Mouse (Mus musculus) hindbrain, embryonic 12.5 days (tissue): ENCODE results near the gene Rgs7. TPM values are rescaled to one million over a fixed set of nuclear protein-coding genes. Genes with fewer than 3 reads are reported as not detected.

Experiments
- ATAC-seq: fragments of 200-750 bp; cut with Nextera tagmentation; 2 replicates; pipeline ENCODE4 v1.8.0; 2017; ENCODE audit warnings: moderate TSS enrichment; ENCODE audit not compliant: low FRiP score
- H3K27ac ChIP-seq: fragments of 300-500 bp; sonication (generic); 2 replicates; pipeline ENCODE4 v1.5.1; 2016; ENCODE audit warnings: mild to moderate bottlenecking
- H3K27me3 ChIP-seq: fragments of 300-500 bp; sonication (generic); 2 replicates; pipeline ENCODE4 v1.6.1; 2016; ENCODE audit warnings: mild to moderate bottlenecking
- H3K36me3 ChIP-seq: fragments of 300-500 bp; sonication (generic); 2 replicates; pipeline ENCODE4 v1.6.1; 2016; ENCODE audit warnings: mild to moderate bottlenecking
- H3K4me1 ChIP-seq: fragments of 300-500 bp; sonication (generic); 2 replicates; pipeline ENCODE4 v1.6.1; 2016
- H3K4me2 ChIP-seq: fragments of 300-500 bp; sonication (generic); replicated peaks from 2 replicates; pipeline ENCODE4 v1.6.1; 2016; ENCODE audit warnings: mild to moderate bottlenecking
- H3K4me3 ChIP-seq: fragments of 300-500 bp; sonication (generic); 2 replicates; pipeline ENCODE4 v1.5.1; 2016; ENCODE audit warnings: mild to moderate bottlenecking
- H3K9ac ChIP-seq: fragments of 300-500 bp; sonication (generic); 2 replicates; pipeline ENCODE4 v1.6.1; 2016; ENCODE audit warnings: mild to moderate bottlenecking, moderate library complexity
- H3K9me3 ChIP-seq: fragments of 300-500 bp; sonication (generic); replicated peaks from 2 replicates; pipeline ENCODE4 v1.6.1; 2016; ENCODE audit warnings: mild to moderate bottlenecking
- WGBS: fragments of 180-500 bp; shearing (Covaris S2); methylation state at CpG from one replicate; pipeline ENCODE4 v1.1.7; 2016; 5-methylcytosine and 5-hydroxymethylcytosine counted together
- polyA plus RNA-seq: library from polyadenylated mRNA; unstranded; fragments of >200 nt; fragmentation: Nextera tagmentation; extraction: Ambion mirVana; gene quantifications from 2 replicates; pipeline ENCODE4 v1.2.1, GENCODE M21; 2016

The Rgs7 gene
- polyA plus RNA-seq, 1 experiment from 2014 or later: 10.6 TPM

GRCm38 (mm10) chr1:175262341-175262740 lies 230.0 kb downstream of the Rgs7 start:
- no peak for ATAC-seq
- Histone ChIP-seq H3K27me3 (no peaks in the 10 kb centered on the region), H3K4me3 (no peak overlapping the region), H3K27ac (no peak overlapping the region), H3K9ac (no peak overlapping the region), H3K4me2 (no peak overlapping the region), H3K36me3 (no peaks in the 10 kb centered on the region), H3K4me1 (no peaks in the 10 kb centered on the region), H3K9me3 (no peaks in the 10 kb centered on the region)

- Histone ChIP-seq H3K36me3 (no peaks in the 10 kb centered on the region), H3K27ac (no peak overlapping the region), H3K9me3 (no peaks in the 10 kb centered on the region), H3K9ac (no peak overlapping the region), H3K27me3 (no peaks in the 10 kb centered on the region), H3K4me3 (no peak overlapping the region), H3K4me2 (no peak overlapping the region), H3K4me1 (no peaks in the 10 kb centered on the region)
- WGBS: 60% methylated on average over 1 of the region's 1 CpGs
- ATAC-seq: no peak
Measured at GRCm38 (mm10) chr1:175259374-175259773, 232.9 kb downstream of the Rgs7 start.

GRCm38 (mm10) chr1:175255224-175255623 lies 237.1 kb downstream of the Rgs7 start:
- Histone ChIP-seq H3K4me3 (no peak overlapping the region), H3K27ac (no peak overlapping the region), H3K4me2 (no peak overlapping the region), H3K27me3 (no peaks in the 10 kb centered on the region), H3K36me3 (no peaks in the 10 kb centered on the region), H3K9me3 (no peaks in the 10 kb centered on the region), H3K9ac (no peak overlapping the region), H3K4me1 (no peaks in the 10 kb centered on the region)
- 85% methylated on average over 3 of the region's 3 CpGs for WGBS
- ATAC-seq: no peak

GRCm38 (mm10) chr1:175254724-175255123 lies 237.6 kb downstream of the Rgs7 start:
- ATAC-seq: no peak
- Histone ChIP-seq H3K9me3 (no peaks in the 10 kb centered on the region), H3K27ac (no peak overlapping the region), H3K4me1 (no peaks in the 10 kb centered on the region), H3K9ac (no peak overlapping the region), H3K4me2 (no peak overlapping the region), H3K27me3 (no peaks in the 10 kb centered on the region), H3K36me3 (no peaks in the 10 kb centered on the region), H3K4me3 (no peak overlapping the region)
- 73% methylated on average over 3 of the region's 3 CpGs for WGBS

DNA sequence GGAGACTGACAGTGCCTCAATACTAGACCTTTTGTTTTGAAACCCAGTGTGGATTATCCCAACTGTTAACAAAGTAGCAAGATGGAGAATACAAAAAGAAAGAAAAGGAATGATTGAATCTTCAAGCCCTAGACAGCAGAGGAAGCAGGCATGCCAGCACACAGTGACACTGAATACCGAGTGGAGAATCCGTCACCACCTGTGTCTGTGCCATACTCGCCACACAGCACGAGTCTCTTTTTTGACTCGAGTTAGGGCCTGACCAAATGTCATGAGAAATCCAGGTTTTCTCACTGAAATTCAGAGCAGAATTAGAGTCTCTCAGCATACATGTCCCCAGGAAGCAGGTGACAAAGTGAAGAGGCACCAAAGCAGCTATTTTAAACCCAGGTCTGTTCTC lies 250.2 kb downstream of the Rgs7 start:
- Histone ChIP-seq H3K36me3 (no peaks in the 10 kb centered on the region), H3K9me3 (no peaks in the 10 kb centered on the region), H3K4me1 (no peaks in the 10 kb centered on the region), H3K27me3 (no peaks in the 10 kb centered on the region), H3K4me2 (no peak overlapping the region), H3K27ac (no peak overlapping the region), H3K9ac (no peak overlapping the region), H3K4me3 (no peak overlapping the region)
- ATAC-seq: no peak
- WGBS: 71% methylated on average over 5 of the region's 5 CpGs

GRCm38 (mm10) chr1:175240137-175240536 lies 252.2 kb downstream of the Rgs7 start:
- Histone ChIP-seq H3K27me3 (no peaks in the 10 kb centered on the region), H3K27ac (no peak overlapping the region), H3K4me3 (no peak overlapping the region), H3K9me3 (no peaks in the 10 kb centered on the region), H3K4me1 (no peaks in the 10 kb centered on the region), H3K36me3 (no peaks in the 10 kb centered on the region), H3K9ac (no peak overlapping the region), H3K4me2 (no peak overlapping the region)
- 79% methylated on average over 2 of the region's 2 CpGs for WGBS
- no peak for ATAC-seq

DNA sequence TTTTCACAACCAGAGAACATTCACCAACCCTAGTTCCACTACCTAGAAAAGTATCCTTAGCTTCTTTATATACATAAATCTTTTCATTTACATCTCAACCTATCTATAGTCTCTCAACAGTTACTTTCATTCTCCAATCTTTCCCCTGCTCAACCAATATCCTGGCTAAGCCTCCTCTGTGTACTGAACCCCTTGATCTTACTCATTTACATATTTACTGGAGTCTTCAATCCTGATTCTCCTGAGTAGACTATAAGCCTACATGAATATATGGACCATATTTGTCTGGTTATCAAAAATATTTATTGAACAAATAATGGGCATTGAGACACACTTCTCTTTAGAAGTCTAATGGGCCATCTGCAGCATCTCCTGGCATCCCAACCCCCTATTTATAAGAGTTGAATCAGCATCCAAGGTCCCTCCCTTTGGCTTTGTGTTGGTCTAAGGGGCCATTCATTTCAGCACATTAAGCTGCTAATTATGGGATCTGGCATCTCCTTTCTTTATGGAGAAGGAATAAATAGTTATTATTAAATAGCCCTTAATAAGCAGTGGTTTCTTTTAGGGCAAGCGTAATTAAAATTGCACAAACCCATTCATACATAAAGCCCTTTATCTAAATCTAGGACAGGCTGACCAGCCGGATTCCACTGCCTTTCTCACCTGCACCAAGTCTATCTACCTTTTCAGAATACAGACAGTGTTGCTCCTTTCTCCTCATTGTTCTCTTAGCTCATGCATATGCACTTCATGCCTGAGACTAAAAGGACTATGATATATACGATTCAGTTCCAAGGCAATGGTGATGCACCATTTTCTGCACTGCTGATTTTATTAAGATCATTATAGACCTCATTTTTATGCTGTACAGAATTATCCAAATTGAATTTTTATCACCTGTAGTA lies 270.5 kb downstream of the Rgs7 start:
- Histone ChIP-seq H3K9ac (no peak overlapping the region), H3K36me3 (no peaks in the 10 kb centered on the region), H3K4me3 (no peak overlapping the region), H3K27me3 (no peaks in the 10 kb centered on the region), H3K27ac (no peak overlapping the region), H3K4me2 (no peak overlapping the region), H3K4me1 (no peaks in the 10 kb centered on the region), H3K9me3 (no peaks in the 10 kb centered on the region)
- no peak for ATAC-seq
- 77% methylated on average over 3 of the region's 3 CpGs for WGBS

GRCm38 (mm10) chr1:175219563-175219962 lies 272.7 kb downstream of the Rgs7 start:
- Histone ChIP-seq H3K27me3 (no peaks in the 10 kb centered on the region), H3K9ac (no peak overlapping the region), H3K4me1 (no peaks in the 10 kb centered on the region), H3K36me3 (no peaks in the 10 kb centered on the region), H3K9me3 (no peaks in the 10 kb centered on the region), H3K27ac (no peak overlapping the region), H3K4me2 (no peak overlapping the region), H3K4me3 (no peak overlapping the region)
- ATAC-seq: no peak
- 77% methylated on average over 2 of the region's 2 CpGs for WGBS

DNA sequence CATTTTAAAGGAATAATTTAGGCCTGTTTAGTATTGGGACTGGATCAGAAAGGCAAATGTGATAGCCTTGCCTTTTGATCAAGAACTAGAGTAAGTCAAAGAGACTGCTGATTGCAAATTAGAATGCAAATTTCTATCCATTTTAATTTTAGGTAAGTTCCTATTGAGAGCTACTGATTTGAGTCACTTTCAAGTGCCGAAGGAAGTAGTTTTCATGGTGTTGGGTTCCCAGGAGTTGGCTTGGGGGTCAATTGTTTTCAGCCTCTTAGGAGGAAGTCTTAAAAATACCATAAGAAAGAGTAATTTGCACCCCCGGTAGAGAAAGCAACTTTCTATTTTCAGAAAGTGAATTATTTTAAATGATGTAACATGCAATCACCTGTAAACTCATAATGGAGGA lies 285.3 kb downstream of the Rgs7 start:
- H3K4me3 ChIP-seq: no peak overlapping the region
- H3K36me3 ChIP-seq: no peaks in the 10 kb centered on the region
- ATAC-seq: no peak
- no peak overlapping the region for H3K9ac ChIP-seq
- no peaks in the 10 kb centered on the region for H3K27me3 ChIP-seq
- no peak overlapping the region for H3K4me2 ChIP-seq
- no peak overlapping the region for H3K27ac ChIP-seq
- no peaks in the 10 kb centered on the region for H3K9me3 ChIP-seq
- WGBS: 75% methylated on average over 2 of the region's 2 CpGs
- no peaks in the 10 kb centered on the region for H3K4me1 ChIP-seq

- no peak overlapping the region for H3K27ac ChIP-seq
- H3K4me1 ChIP-seq: no peaks in the 10 kb centered on the region
- H3K9ac ChIP-seq: no peak overlapping the region
- H3K27me3 ChIP-seq: no peaks in the 10 kb centered on the region
- no peak overlapping the region for H3K4me3 ChIP-seq
- 67% methylated on average over 1 of the region's 1 CpGs for WGBS
- H3K36me3 ChIP-seq: no peaks in the 10 kb centered on the region
- H3K4me2 ChIP-seq: no peak overlapping the region
- H3K9me3 ChIP-seq: no peaks in the 10 kb centered on the region
- ATAC-seq: no peak
Measured at GRCm38 (mm10) chr1:175205633-175206032, 286.7 kb downstream of the Rgs7 start.

DNA sequence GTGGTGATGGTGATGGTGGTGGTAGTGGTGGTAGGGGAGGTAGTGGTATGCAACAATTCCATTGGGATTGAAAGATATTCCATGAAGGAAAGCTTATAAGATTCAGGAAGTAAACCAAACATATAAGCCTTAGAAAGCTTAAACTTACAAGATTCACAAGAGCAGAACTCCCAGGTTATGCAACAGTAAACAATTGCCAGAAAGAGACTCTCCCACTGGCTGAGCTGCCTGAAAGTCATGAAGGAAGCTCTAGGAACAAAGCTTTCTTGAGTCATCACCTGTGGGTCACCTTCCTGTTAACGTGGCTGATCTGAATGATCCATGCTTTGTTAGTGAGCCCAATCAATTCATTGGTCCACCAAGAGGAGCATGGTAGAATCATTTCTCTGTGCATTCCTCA lies 288.8 kb downstream of the Rgs7 start:
- no peaks in the 10 kb centered on the region for H3K27me3 ChIP-seq
- H3K9ac ChIP-seq: no peak overlapping the region
- no peak overlapping the region for H3K4me2 ChIP-seq
- no peak overlapping the region for H3K4me3 ChIP-seq
- H3K4me1 ChIP-seq: no peaks in the 10 kb centered on the region
- H3K27ac ChIP-seq: no peak overlapping the region
- 73% methylated on average over 1 of the region's 1 CpGs for WGBS
- no peak for ATAC-seq
- H3K36me3 ChIP-seq: no peaks in the 10 kb centered on the region
- no peaks in the 10 kb centered on the region for H3K9me3 ChIP-seq

DNA sequence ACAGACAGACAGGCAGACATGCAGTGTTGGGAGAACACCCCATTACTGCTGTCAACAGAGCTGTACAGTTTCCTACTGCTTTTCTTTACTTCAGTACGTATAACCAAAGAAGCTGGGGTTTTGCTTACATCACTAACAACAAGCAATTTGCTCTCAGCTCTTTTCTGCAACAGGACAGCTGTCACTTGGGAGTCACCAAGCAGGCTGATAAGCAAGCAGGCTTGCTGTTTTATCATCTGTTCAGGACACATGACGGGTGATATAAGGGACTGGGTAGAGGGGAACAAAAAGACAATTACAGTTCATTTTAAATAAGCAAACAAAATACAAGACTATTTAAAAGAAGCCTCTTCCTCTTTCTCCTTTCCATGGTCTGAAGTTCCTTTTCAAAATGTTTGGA lies 289.4 kb downstream of the Rgs7 start:
- no peak overlapping the region for H3K4me2 ChIP-seq
- H3K27me3 ChIP-seq: no peaks in the 10 kb centered on the region
- H3K36me3 ChIP-seq: no peaks in the 10 kb centered on the region
- no peak overlapping the region for H3K27ac ChIP-seq
- no peak for ATAC-seq
- no peak overlapping the region for H3K4me3 ChIP-seq
- WGBS: 63% methylated on average over 2 of the region's 2 CpGs
- H3K9me3 ChIP-seq: no peaks in the 10 kb centered on the region
- no peaks in the 10 kb centered on the region for H3K4me1 ChIP-seq
- H3K9ac ChIP-seq: no peak overlapping the region

DNA sequence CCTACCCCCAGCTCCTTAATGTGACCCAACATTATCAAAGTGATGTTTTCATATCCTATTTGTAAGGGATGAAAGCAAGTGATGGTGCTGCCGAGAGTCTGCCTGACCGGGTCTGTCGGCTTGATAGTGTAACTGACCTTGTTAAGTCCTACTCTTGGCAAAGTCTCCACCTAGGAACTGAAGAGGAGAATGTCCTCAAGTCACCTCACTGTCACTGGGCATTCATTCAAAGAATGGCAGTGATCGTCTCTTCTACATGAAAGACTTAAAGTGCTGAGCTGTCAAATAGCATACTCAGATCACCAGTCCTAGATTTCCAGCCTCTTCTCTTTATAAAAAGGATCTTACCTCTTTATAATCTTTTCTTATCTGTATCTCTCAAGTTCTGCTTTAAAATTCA lies 293.4 kb downstream of the Rgs7 start:
- H3K4me2 ChIP-seq: no peak overlapping the region
- no peaks in the 10 kb centered on the region for H3K27me3 ChIP-seq
- H3K9ac ChIP-seq: no peak overlapping the region
- no peaks in the 10 kb centered on the region for H3K9me3 ChIP-seq
- H3K4me3 ChIP-seq: no peak overlapping the region
- no peak overlapping the region for H3K27ac ChIP-seq
- no peaks in the 10 kb centered on the region for H3K4me1 ChIP-seq
- 92% methylated on average over 4 of the region's 4 CpGs for WGBS
- ATAC-seq: no peak
- H3K36me3 ChIP-seq: no peaks in the 10 kb centered on the region
